10 mouse cellular contexts compared by ENCODE assay signal in the genomic region with DNA sequence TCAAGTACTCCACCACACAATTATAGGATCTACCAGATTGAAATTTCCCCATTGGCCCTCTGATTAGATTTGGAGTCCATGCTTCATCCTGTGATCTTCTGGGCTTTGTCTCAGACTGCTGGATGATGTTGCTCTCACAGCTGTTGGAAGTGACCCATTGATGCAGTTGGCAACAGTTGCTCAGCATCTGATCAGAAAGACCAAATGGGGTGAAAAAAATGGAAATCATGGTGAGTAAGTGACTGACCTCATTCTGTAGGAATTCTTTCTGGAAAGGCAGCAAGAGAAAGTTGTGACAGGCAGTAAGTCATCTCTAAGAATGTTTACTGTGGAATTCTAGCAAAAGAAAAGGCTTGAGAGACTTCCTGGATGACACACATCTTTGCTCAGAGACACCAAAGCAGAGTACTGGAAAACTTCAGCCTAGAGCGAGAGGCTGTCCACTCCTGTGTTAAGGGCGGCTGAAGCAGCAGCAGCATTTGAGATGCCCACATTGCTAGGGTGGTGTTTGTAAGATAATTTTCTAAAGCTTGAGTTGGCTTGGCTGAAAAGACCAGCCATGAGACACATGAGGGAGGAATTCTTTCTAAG. TPM values are rescaled to one million over a fixed set of nuclear protein-coding genes. Genes with fewer than 3 reads are reported as not detected.
DNase-seq lines count a peak whose midpoint lies in the region; ATAC-seq lines count a peak whose summit lies in the region.
"Had no signal": no experiment of that assay in that cellular context is flagged by ENCODE, and none has a peak within 500 bp of the region (broad histone marks: within the 10 kb centered on the region; RNA-seq: fewer than 3 reads in every experiment).

No protein-coding gene starts in this region.

- ATAC-seq in embryonic facial prominence, embryonic 14.5 days (ENCODE audit: low read depth), result no peak
- peak; percentile 66 for ATAC-seq in intestine, embryonic 16.5 days

- no peak overlapping the region for H3K4me2 ChIP-seq in embryonic facial prominence, embryonic 14.5 days (ENCODE audit: low read depth, low read length)
- H3K4me2 ChIP-seq in intestine, embryonic 16.5 days (ENCODE audit: low read depth, low read length), result no peak overlapping the region
- H3K4me2 ChIP-seq: embryonic facial prominence, embryonic 13.5 days had no signal

- no peak overlapping the region for H3K4me3 ChIP-seq in embryonic facial prominence, embryonic 14.5 days (ENCODE audit: low read depth, low read length)
- no peak overlapping the region for H3K4me3 ChIP-seq in embryonic facial prominence, embryonic 10.5 days
- H3K4me3 ChIP-seq in intestine, embryonic 16.5 days (ENCODE audit: low read length), result no peak overlapping the region
- H3K4me3 ChIP-seq: embryonic facial prominence, embryonic 13.5 days had no signal

- H3K27ac ChIP-seq in embryonic facial prominence, embryonic 14.5 days (replicated peaks; ENCODE audit: low read depth, low read length), result no peak overlapping the region
- no peak overlapping the region for H3K27ac ChIP-seq in embryonic facial prominence, embryonic 10.5 days (replicated peaks)
- H3K27ac ChIP-seq in intestine, embryonic 16.5 days (ENCODE audit: low read length), result no peak overlapping the region
- H3K27ac ChIP-seq: embryonic facial prominence, embryonic 13.5 days had no signal

- no peaks in the 10 kb centered on the region for H3K27me3 ChIP-seq in embryonic facial prominence, embryonic 14.5 days (replicated peaks; ENCODE audit: control insufficient read depth, insufficient read depth, low read length)
- no peaks in the 10 kb centered on the region for H3K27me3 ChIP-seq in embryonic facial prominence, embryonic 10.5 days (replicated peaks; ENCODE audit: low read depth, poor library complexity, severe bottlenecking)
- H3K27me3 ChIP-seq in intestine, embryonic 16.5 days (replicated peaks; ENCODE audit: control insufficient read depth, insufficient read depth, low read length), result no peaks in the 10 kb centered on the region
- H3K27me3 ChIP-seq: embryonic facial prominence, embryonic 13.5 days had no signal

- peaks cover 7% of the 10 kb centered on the region; the same call in 1 of the 2 replicates for H3K4me1 ChIP-seq in embryonic facial prominence, embryonic 14.5 days (ENCODE audit: control insufficient read depth, insufficient read depth, low read length)
- no peaks in the 10 kb centered on the region for H3K4me1 ChIP-seq in embryonic facial prominence, embryonic 10.5 days
- peaks cover 4% of the 10 kb centered on the region; the same call in 1 of the 2 replicates for H3K4me1 ChIP-seq in intestine, embryonic 16.5 days (ENCODE audit: control insufficient read depth, insufficient read depth, low read length)

- no peaks in the 10 kb centered on the region for H3K36me3 ChIP-seq in embryonic facial prominence, embryonic 14.5 days (ENCODE audit: control insufficient read depth, insufficient read depth, low read length)
- H3K36me3 ChIP-seq in embryonic facial prominence, embryonic 10.5 days (replicated peaks), result no peaks in the 10 kb centered on the region
- no peaks in the 10 kb centered on the region for H3K36me3 ChIP-seq in intestine, embryonic 16.5 days (ENCODE audit: control insufficient read depth, insufficient read depth, low read length)
- H3K36me3 ChIP-seq: embryonic facial prominence, embryonic 13.5 days had no signal

- H3K9ac ChIP-seq in embryonic facial prominence, embryonic 14.5 days (ENCODE audit: low read depth, low read length), result no peak overlapping the region
- H3K9ac ChIP-seq in intestine, embryonic 16.5 days (ENCODE audit: low read depth, low read length), result no peak overlapping the region
- H3K9ac ChIP-seq: embryonic facial prominence, embryonic 13.5 days had no signal

- 82% methylated on average over 2 of the region's 2 CpGs for WGBS in embryonic facial prominence, embryonic 14.5 days
- 82% methylated on average over 2 of the region's 2 CpGs for WGBS in embryonic facial prominence, embryonic 10.5 days
- WGBS in intestine, embryonic 16.5 days, result 47% methylated on average over 2 of the region's 2 CpGs

- H3K9me3 ChIP-seq in embryonic facial prominence, embryonic 14.5 days (ENCODE audit: control insufficient read depth, low read length), result no peaks in the 10 kb centered on the region
- no peaks in the 10 kb centered on the region for H3K9me3 ChIP-seq in embryonic facial prominence, embryonic 10.5 days
- H3K9me3 ChIP-seq in intestine, embryonic 16.5 days (ENCODE audit: control insufficient read depth, low read length), result no peaks in the 10 kb centered on the region
- H3K9me3 ChIP-seq: embryonic facial prominence, embryonic 13.5 days had no signal

- peak; percentile 67 for DNase-seq in embryonic facial prominence, embryonic 14.5 days (ENCODE audit: low spot score)
- no peak for DNase-seq in embryonic facial prominence, embryonic 10.5 days (ENCODE audit: low spot score)
- peak; percentile 82 for DNase-seq in 3134 (ENCODE audit: extremely low read depth, insufficient read length, low spot score)
- peak; percentile 63 for DNase-seq in gastrocnemius, adult 18-20 months (ENCODE audit: low spot score)
- DNase-seq in testis, postnatal 10 days (ENCODE audit: low spot score), result no peak
- DNase-seq in spleen, postnatal 10 days (ENCODE audit: low spot score in 2 of 2), result no peak
- no peak for DNase-seq in embryo, embryonic 10.5 days (ENCODE audit: low spot score)
- DNase-seq: kidney, adult 18-20 months had no signal

RNA-seq across cellular contexts. Expression of a gene that starts 31.3 kb away (rescaled TPM):
- 95.7 and 97.5 TPM in 2 replicates for polyA plus RNA-seq in embryonic facial prominence, embryonic 14.5 days (2014; fragmentation: Nextera tagmentation; extraction: Ambion mirVana)
- 2.9 and 7.1 TPM in 2 replicates for polyA plus RNA-seq in embryonic facial prominence, embryonic 10.5 days (2016; fragmentation: Nextera tagmentation; extraction: Ambion mirVana)
- 1 to 10 TPM; 1.0 to 3.7 TPM for total RNA-seq in gastrocnemius, adult 18-20 months (2021)
- polyA plus RNA-seq in intestine, embryonic 16.5 days (2015; fragmentation: Nextera tagmentation; extraction: Ambion mirVana), result 6.9 and 10.1 TPM in 2 replicates

Comparison
In these comparisons a context has a peak if more than half of its experiments do, and no peak if none do; other contexts are left out.
1. DNase-seq: peak in embryonic facial prominence, embryonic 14.5 days (single experiment), 3134 (single experiment) and gastrocnemius, adult 18-20 months (single experiment); none in embryonic facial prominence, embryonic 10.5 days (single experiment), testis, postnatal 10 days (single experiment), spleen, postnatal 10 days (0 of 2) and embryo, embryonic 10.5 days (single experiment).